Mouse (Mus musculus) MEL (cell line): Measurements from ENCODE around the gene Chka.

Source experiments
- CHD2 ChIP-seq: IDR thresholded peaks from 2 replicates; pipeline ENCODE4 v1.6.1; 2011; ENCODE audit warnings: low read length, improper control_type of control experiment
- CTCF ChIP-seq, 3 experiments: IDR thresholded peaks in 2 of 3; conservative IDR thresholded peaks in 1 of 3; 2 replicates each; pipeline ENCODE4 v1.5.1; 2011 to 2012; ENCODE audit warnings: low read length in 3 of 3, low read depth in 2 of 3, mild to moderate bottlenecking in 2 of 3, improper control_type of control experiment in 1 of 3, inconsistent platforms in 1 of 3, mixed read lengths in 1 of 3, moderate library complexity in 1 of 3; ENCODE audit not compliant: control insufficient read depth in 1 of 3, insufficient read depth in 1 of 3, poor library complexity in 1 of 3, severe bottlenecking in 1 of 3
- E2F4 ChIP-seq: IDR thresholded peaks from 2 replicates; pipeline ENCODE4 v1.6.1; 2011; ENCODE audit warnings: low read depth, low read length, improper control_type of control experiment, borderline replicate concordance
- GABPA ChIP-seq: IDR thresholded peaks from 2 replicates; pipeline ENCODE4 v1.6.1; 2012; ENCODE audit warnings: low read depth, mild to moderate bottlenecking, inconsistent platforms, low read length, improper control_type of control experiment, moderate library complexity
- MAZ ChIP-seq: IDR thresholded peaks from 2 replicates; pipeline ENCODE4 v1.6.1; 2012; ENCODE audit warnings: low read depth, mild to moderate bottlenecking, inconsistent platforms, low read length, improper control_type of control experiment
- POLR2A ChIP-seq, 2 experiments: IDR thresholded peaks; 2 replicates each; pipeline ENCODE4 v1.6.1; 2011 to 2012; ENCODE audit warnings: low read length in 2 of 2, mild to moderate bottlenecking in 2 of 2, control low read depth in 1 of 2, improper control_type of control experiment in 1 of 2, low read depth in 1 of 2, moderate library complexity in 1 of 2; ENCODE audit not compliant: control insufficient read depth in 1 of 2, insufficient read depth in 1 of 2, poor library complexity in 1 of 2
- RAD21 ChIP-seq: IDR thresholded peaks from 2 replicates; pipeline ENCODE4 v1.6.1; 2011; ENCODE audit warnings: mild to moderate bottlenecking, low read depth, low read length, improper control_type of control experiment
- RCOR1 ChIP-seq: IDR thresholded peaks from 2 replicates; pipeline ENCODE4 v1.6.1; 2012; ENCODE audit warnings: low read depth, mild to moderate bottlenecking, inconsistent platforms, low read length, improper control_type of control experiment

- TF ChIP-seq CTCF (IDR thresholded peaks at IDR 0.05 in 2 of 3, conservative IDR thresholded peaks at IDR 0.05 in 1 of 3; ENCODE audit: control insufficient read depth in 1 of 3, insufficient read depth in 1 of 3, low read depth in 2 of 3, low read length in 3 of 3, poor library complexity in 1 of 3, severe bottlenecking in 1 of 3) = no peak
- TF ChIP-seq POLR2A (IDR thresholded peaks at IDR 0.05; ENCODE audit: control insufficient read depth in 1 of 2, insufficient read depth in 1 of 2, low read depth in 1 of 2, low read length in 2 of 2, poor library complexity in 1 of 2) = no peak
- TF ChIP-seq CHD2 = no peak
- TF ChIP-seq GABPA = no peak
- no peak for TF ChIP-seq E2F4
- TF ChIP-seq MAZ = no peak
- no peak for TF ChIP-seq RAD21
- no peak for TF ChIP-seq RCOR1
Observed at GRCm38 (mm10) chr19:3895171-3895631, 43.6 kb downstream of the Chka start.
